Mouse (Mus musculus): ENCODE measurements around the gene Zfp963.

DNA sequence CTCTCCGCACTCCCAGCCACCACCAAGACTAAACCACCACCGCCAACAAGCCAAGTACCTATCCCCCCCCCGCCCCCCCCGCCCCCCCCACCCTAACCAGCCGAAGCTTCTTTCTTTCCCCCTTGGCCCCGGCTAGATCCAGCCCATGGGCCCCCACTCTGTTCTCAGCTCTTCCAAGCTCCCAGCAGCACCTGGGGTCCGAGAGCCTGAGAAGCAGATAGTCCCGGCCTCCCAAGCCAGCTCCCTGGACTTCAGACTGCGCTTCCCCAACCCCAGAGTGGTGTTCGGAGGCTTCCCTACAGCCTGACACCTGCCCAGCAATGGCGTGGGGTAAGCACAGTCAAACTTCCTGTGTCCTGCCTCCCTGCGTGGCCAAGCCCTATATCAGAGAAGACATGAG lies 27.3 kb upstream of the Zfp963 start:
- TF ChIP-seq POLR2A (IDR thresholded peaks at IDR 0.05; ENCODE audit: borderline replicate concordance, insufficient read depth, low read length) (no peak), CTCF (IDR thresholded peaks at IDR 0.05; ENCODE audit: borderline replicate concordance, insufficient read depth, low read depth, low read length) (no peak)
